Mouse (Mus musculus): Measurements from ENCODE around the gene Tnnc2. TPM values are rescaled to one million over a fixed set of nuclear protein-coding genes. Genes with fewer than 3 reads are reported as not detected.

Tnnc2 gene
- total RNA-seq, 1 experiment from 2014 or later, result not detected

GRCm38 (mm10) chr2:164748991-164749390 lies 30.8 kb downstream of the Tnnc2 start:
- ATAC-seq (replicated peaks; ENCODE audit: low read depth, poor library complexity, severe bottlenecking), result no peak

GRCm38 (mm10) chr2:164748191-164748590 lies 31.6 kb downstream of the Tnnc2 start:
- ATAC-seq (replicated peaks; ENCODE audit: low read depth, poor library complexity, severe bottlenecking), result no peak

- 0 out of 2 replicates have a peak, but pooled peaks have one; percentile 7 for ATAC-seq (replicated peaks; ENCODE audit: low read depth, poor library complexity, severe bottlenecking)
Measured at GRCm38 (mm10) chr2:164746693-164747092, 33.1 kb downstream of the Tnnc2 start.

- ATAC-seq (replicated peaks; ENCODE audit: low read depth, poor library complexity, severe bottlenecking), result peak; percentile 82
Measured at GRCm38 (mm10) chr2:164745843-164746479, 33.8 kb downstream of the Tnnc2 start, which contains the start of the genes Wfdc3 and Dnttip1. Wfdc3 (minus strand) TSS chr2:164745931. Dnttip1 (plus strand) TSS chr2:164745983.

GRCm38 (mm10) chr2:164744987-164745386 lies 34.8 kb downstream of the Tnnc2 start:
- ATAC-seq (replicated peaks; ENCODE audit: low read depth, poor library complexity, severe bottlenecking), result peak; percentile 58

GRCm38 (mm10) chr2:164739876-164740275 lies 39.9 kb downstream of the Tnnc2 start:
- ATAC-seq (replicated peaks; ENCODE audit: low read depth, poor library complexity, severe bottlenecking), result no peak

- ATAC-seq (replicated peaks; ENCODE audit: low read depth, poor library complexity, severe bottlenecking), result no peak
Measured at GRCm38 (mm10) chr2:164737377-164738090, 42.2 kb downstream of the Tnnc2 start.

GRCm38 (mm10) chr2:164735446-164735845 lies 44.3 kb downstream of the Tnnc2 start:
- no peak for ATAC-seq (replicated peaks; ENCODE audit: low read depth, poor library complexity, severe bottlenecking)

- ATAC-seq (replicated peaks; ENCODE audit: low read depth, poor library complexity, severe bottlenecking), result no peak
Measured at GRCm38 (mm10) chr2:164734839-164735238, 44.9 kb downstream of the Tnnc2 start.

- ATAC-seq (replicated peaks; ENCODE audit: low read depth, poor library complexity, severe bottlenecking), result no peak
Measured at GRCm38 (mm10) chr2:164733259-164733658, 46.5 kb downstream of the Tnnc2 start.

- ATAC-seq (replicated peaks; ENCODE audit: low read depth, poor library complexity, severe bottlenecking), result no peak
Measured at GRCm38 (mm10) chr2:164731719-164732118, 48.0 kb downstream of the Tnnc2 start.

Other genes with a start within 250 kb of the Tnnc2 start
- gene Wfdc2, start 217.6 kb downstream of the Tnnc2 start, total RNA-seq (2017), result not detected in 2 replicates
- not detected in 2 replicates for gene Spint3, start 206.5 kb downstream of the Tnnc2 start, total RNA-seq (2017)
- gene Wfdc6a, start 194.5 kb downstream of the Tnnc2 start, total RNA-seq (2017), result not detected in 2 replicates
- gene Eppin, start 186.4 kb downstream of the Tnnc2 start, total RNA-seq (2017), result not detected in 2 replicates
- not detected in 2 replicates for gene Wfdc6b, start 166.4 kb downstream of the Tnnc2 start, total RNA-seq (2017)
- not detected in 2 replicates for gene Wfdc8, start 166.3 kb downstream of the Tnnc2 start, total RNA-seq (2017)
- gene Wfdc16, start 141.2 kb downstream of the Tnnc2 start, total RNA-seq (2017), result not detected in 2 replicates
- gene Wfdc10, start 123.9 kb downstream of the Tnnc2 start, total RNA-seq (2017), result not detected in 2 replicates
- gene Wfdc9, start 123.4 kb downstream of the Tnnc2 start, total RNA-seq (2017), result not detected in 2 replicates
- gene Wfdc11, start 105.9 kb downstream of the Tnnc2 start, total RNA-seq (2017), result not detected in 2 replicates
- gene Wfdc13, start 94.9 kb downstream of the Tnnc2 start, total RNA-seq (2017), result not detected in 2 replicates
- gene Spint4, start 81.5 kb downstream of the Tnnc2 start, total RNA-seq (2017), result not detected in 2 replicates
- not detected in 2 replicates for gene Spint5, start 64.7 kb downstream of the Tnnc2 start, total RNA-seq (2017)
- 1.1 TPM in 1 of 2 replicates, not detected in the other for gene Wfdc3, start 34.0 kb downstream of the Tnnc2 start, total RNA-seq (2017)
- gene Dnttip1, start 34.0 kb downstream of the Tnnc2 start, total RNA-seq (2017), result 26.7 and 29.6 TPM in 2 replicates
- gene Ube2c, start 10.1 kb downstream of the Tnnc2 start, total RNA-seq (2017), result 153 and 159 TPM in 2 replicates
- 0.23 TPM in 1 of 2 replicates, not detected in the other for gene Snx21, start 5.9 kb upstream of the Tnnc2 start, total RNA-seq (2017)
- 14.0 and 14.8 TPM in 2 replicates for gene Acot8, start 24.9 kb upstream of the Tnnc2 start, total RNA-seq (2017)
- 3.0 and 3.7 TPM in 2 replicates for gene Zswim3, start 25.1 kb upstream of the Tnnc2 start, total RNA-seq (2017)
- gene Zswim1, start 42.7 kb upstream of the Tnnc2 start, total RNA-seq (2017), result 3.5 and 5.4 TPM in 2 replicates
- gene Spata25, start 48.6 kb upstream of the Tnnc2 start, total RNA-seq (2017), result not detected in 2 replicates
- gene Ctsa, start 52.9 kb upstream of the Tnnc2 start, total RNA-seq (2017), result 44.4 and 51.1 TPM in 2 replicates
- 0.55 and 0.87 TPM in 2 replicates for gene Neurl2, start 53.5 kb upstream of the Tnnc2 start, total RNA-seq (2017)
- gene Pltp, start 77.7 kb upstream of the Tnnc2 start, total RNA-seq (2017), result not detected in 2 replicates
- gene Pcif1, start 99.3 kb upstream of the Tnnc2 start, total RNA-seq (2017), result 18.8 and 19.2 TPM in 2 replicates
- gene Zfp335, start 131.8 kb upstream of the Tnnc2 start, total RNA-seq (2017), result 6.2 and 7.6 TPM in 2 replicates
- gene Mmp9, start 160.8 kb upstream of the Tnnc2 start, total RNA-seq (2017), result 1.0 and 1.1 TPM in 2 replicates
- gene Slc12a5, start 180.8 kb upstream of the Tnnc2 start, total RNA-seq (2017), result 4.2 TPM in 1 of 2 replicates, not detected in the other

Data from common myeloid progenitor, adult 5-6 weeks (primary cell).